Mouse (Mus musculus): ENCODE results near the gene Rpl5. TPM values are rescaled to one million over a fixed set of nuclear protein-coding genes. Genes with fewer than 3 reads are reported as not detected.

The Rpl5 gene
- total RNA-seq, 4 experiments from 2014 or later = 24.1 to 35.4 (median 32.1) TPM

DNA sequence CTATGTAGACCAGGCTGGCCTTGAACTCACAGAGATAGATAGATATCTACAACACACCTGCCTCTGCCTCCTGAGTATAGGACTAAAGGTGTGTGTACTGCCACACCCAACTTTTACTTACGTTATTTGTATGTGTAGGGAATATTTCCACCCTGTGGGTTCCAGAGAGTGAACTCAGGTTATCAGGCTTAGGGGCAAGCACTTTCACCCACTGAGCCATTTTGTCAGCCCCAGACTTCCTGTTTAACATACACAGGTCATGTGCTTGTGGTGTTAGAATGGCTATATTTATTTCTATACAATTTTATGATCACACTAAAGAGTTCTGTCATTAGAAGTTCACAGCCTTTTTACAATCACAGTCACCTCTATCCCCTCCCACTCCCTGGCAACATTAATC is 42.6 kb downstream of the Rpl5 start:
- no peak for DNase-seq (ENCODE audit: low spot score)

- no peak for DNase-seq (ENCODE audit: low spot score)
Measured at GRCm38 (mm10) chr5:107943526-107943925, 43.2 kb downstream of the Rpl5 start.

DNA sequence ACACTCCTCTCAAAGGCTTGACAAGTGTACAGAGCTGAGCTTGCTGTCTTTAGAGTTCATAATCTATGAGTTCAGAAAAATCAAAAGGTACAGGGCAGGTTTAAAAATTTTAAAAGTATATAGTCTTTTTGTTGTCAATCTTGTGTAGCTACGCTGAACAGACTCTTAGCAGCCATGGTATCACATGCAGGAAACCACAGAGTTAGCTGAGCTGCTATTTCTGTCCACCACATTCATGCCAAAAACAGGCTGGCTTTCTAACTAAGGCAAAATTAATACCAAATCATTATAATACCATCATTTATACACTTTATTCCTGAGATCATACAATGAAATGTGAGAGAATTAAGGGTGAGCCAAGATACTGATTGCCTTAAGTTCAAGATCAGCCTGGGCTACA is 46.2 kb downstream of the Rpl5 start:
- no peak for DNase-seq (ENCODE audit: low spot score)

GRCm38 (mm10) chr5:107947548-107947947 is 47.2 kb downstream of the Rpl5 start:
- peak; percentile 57 for DNase-seq (ENCODE audit: low spot score)

GRCm38 (mm10) chr5:107948899-107949298 is 48.6 kb downstream of the Rpl5 start:
- DNase-seq (ENCODE audit: low spot score) = no peak

GRCm38 (mm10) chr5:107949607-107950006 is 49.3 kb downstream of the Rpl5 start:
- no peak for DNase-seq (ENCODE audit: low spot score)

DNA sequence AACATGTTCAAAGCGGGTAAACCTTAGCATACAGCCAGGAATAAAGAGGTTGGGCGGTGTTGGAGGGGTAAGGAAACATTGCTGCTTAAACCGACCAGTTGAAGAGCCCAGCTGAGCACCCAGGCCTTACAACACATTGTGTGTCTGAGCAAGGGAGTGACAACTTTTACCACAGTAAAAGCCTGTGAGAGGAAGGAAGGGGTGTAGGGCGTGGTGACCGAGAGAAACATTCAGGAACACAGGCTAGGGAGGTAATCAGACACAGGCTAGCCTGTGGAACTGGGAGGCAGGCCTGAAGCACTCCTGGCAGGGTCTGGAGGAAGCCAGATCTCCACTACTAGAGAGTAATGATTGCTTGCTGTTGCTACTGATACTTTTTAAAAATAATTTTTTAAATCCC is 50.3 kb downstream of the Rpl5 start:
- no peak for DNase-seq (ENCODE audit: low spot score)

Other genes starting within 250 kb of the Rpl5 start
- not detected for gene Gfi1, start 174.5 kb upstream of the Rpl5 start, total RNA-seq (2022)
- not detected for gene Ube2d2b, start 70.4 kb upstream of the Rpl5 start, total RNA-seq (2022)
- gene Evi5, start 25.4 kb upstream of the Rpl5 start, total RNA-seq (2022) = 10 to 100 TPM; 16.6 to 21.1 (median 19.0) TPM
- 10 to 100 TPM in 3 of 4 experiments, 1 to 10 TPM in 1; 9.3 to 12.1 (median 11.2) TPM for gene Fam69a, start 86.6 kb downstream of the Rpl5 start, total RNA-seq (2022)
- 10 to 100 TPM in 2 of 4 experiments, 1 to 10 TPM in 2; 9.6 to 13.5 (median 10.5) TPM for gene Mtf2, start 165.2 kb downstream of the Rpl5 start, total RNA-seq (2022)
- gene Tmed5, start 232.1 kb downstream of the Rpl5 start, total RNA-seq (2022) = 10 to 100 TPM; 31.7 to 35.3 (median 32.7) TPM
- under 1 TPM; 0.06 to 0.38 (median 0.22) TPM for gene Ccdc18, start 232.4 kb downstream of the Rpl5 start, total RNA-seq (2022)

All from heart, adult 8-10 months (tissue).